Mouse (Mus musculus): ENCODE data around the gene Evx2. TPM values are rescaled to one million over a fixed set of nuclear protein-coding genes. Genes with fewer than 3 reads are reported as not detected.

Evx2 gene
- polyA plus RNA-seq, 1 experiment from 2014 or later, result not detected

GRCm38 (mm10) chr2:74689574-74690337 is 30.4 kb upstream of the Evx2 start:
- no peak for TF ChIP-seq CTCF (IDR thresholded peaks at IDR 0.05; ENCODE audit: low read depth)
- WGBS, result 2% methylated on average over 24 of the region's 24 CpGs
- no peak overlapping the region for H3K9ac ChIP-seq
- no peaks in the 10 kb centered on the region for H3K36me3 ChIP-seq (ENCODE audit: insufficient read depth)
- H3K27ac ChIP-seq (ENCODE audit: low read depth), result no peak overlapping the region
- no peak for ATAC-seq (ENCODE audit: insufficient read depth)
- H3K9me3 ChIP-seq (ENCODE audit: low read depth, low read length), result no peaks in the 10 kb centered on the region
- no peak overlapping the region for H3K4me2 ChIP-seq
- no peak for DNase-seq
- no peak overlapping the region for H3K4me3 ChIP-seq (ENCODE audit: low read depth, low read length)
- peaks cover 97% of the 10 kb centered on the region for H3K27me3 ChIP-seq (ENCODE audit: insufficient read depth, low read length)
- H3K4me1 ChIP-seq (ENCODE audit: insufficient read depth), result no peaks in the 10 kb centered on the region

DNA sequence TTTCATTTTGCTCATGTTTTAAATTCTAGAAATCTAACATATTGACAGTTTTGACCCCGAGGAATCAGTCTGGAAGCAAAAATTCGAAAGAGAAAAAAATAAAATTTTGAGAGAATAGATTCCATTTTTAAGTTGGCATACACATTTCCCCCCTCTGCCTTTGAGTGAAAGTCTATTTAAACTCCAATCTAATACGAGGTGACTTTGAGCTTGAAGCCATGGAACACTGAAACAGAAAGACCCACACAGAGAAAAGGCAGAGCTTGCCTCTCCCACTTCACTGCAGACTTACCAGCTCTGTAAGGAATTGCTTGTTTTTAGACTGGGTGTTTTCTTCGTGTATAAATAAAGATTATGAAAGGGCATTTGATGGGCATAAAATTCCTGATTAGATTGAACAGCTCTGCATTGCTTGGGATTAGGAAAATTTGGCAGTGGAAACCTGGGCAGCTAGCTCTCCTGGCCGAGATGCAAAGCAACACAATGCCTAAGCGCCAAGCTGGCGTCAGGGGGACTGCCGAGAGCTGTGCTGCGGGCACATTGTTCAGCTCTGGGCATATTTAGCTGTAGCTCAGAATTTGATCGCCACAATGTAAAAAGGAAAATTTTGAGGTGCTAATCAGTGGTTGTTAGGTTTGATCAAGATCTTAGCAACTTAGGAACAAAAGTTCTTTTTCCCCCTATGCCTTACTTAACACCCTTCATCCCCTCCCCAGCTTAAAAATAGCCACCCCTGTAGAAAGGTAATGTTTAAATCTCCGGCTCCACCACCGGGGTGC is 29.6 kb upstream of the Evx2 start:
- Histone ChIP-seq H3K4me1 (ENCODE audit: insufficient read depth) (no peaks in the 10 kb centered on the region), H3K9me3 (ENCODE audit: low read depth, low read length) (no peaks in the 10 kb centered on the region), H3K4me3 (ENCODE audit: low read depth, low read length) (no peak overlapping the region), H3K4me2 (no peak overlapping the region), H3K27ac (ENCODE audit: low read depth) (no peak overlapping the region), H3K36me3 (ENCODE audit: insufficient read depth) (no peaks in the 10 kb centered on the region), H3K27me3 (ENCODE audit: insufficient read depth, low read length) (peaks cover 97% of the 10 kb centered on the region), H3K9ac (no peak overlapping the region)
- DNase-seq, result no peak
- TF ChIP-seq CTCF (IDR thresholded peaks at IDR 0.05; ENCODE audit: low read depth), result no peak
- ATAC-seq (ENCODE audit: insufficient read depth), result no peak
- 2% methylated on average over 12 of the region's 12 CpGs for WGBS

DNA sequence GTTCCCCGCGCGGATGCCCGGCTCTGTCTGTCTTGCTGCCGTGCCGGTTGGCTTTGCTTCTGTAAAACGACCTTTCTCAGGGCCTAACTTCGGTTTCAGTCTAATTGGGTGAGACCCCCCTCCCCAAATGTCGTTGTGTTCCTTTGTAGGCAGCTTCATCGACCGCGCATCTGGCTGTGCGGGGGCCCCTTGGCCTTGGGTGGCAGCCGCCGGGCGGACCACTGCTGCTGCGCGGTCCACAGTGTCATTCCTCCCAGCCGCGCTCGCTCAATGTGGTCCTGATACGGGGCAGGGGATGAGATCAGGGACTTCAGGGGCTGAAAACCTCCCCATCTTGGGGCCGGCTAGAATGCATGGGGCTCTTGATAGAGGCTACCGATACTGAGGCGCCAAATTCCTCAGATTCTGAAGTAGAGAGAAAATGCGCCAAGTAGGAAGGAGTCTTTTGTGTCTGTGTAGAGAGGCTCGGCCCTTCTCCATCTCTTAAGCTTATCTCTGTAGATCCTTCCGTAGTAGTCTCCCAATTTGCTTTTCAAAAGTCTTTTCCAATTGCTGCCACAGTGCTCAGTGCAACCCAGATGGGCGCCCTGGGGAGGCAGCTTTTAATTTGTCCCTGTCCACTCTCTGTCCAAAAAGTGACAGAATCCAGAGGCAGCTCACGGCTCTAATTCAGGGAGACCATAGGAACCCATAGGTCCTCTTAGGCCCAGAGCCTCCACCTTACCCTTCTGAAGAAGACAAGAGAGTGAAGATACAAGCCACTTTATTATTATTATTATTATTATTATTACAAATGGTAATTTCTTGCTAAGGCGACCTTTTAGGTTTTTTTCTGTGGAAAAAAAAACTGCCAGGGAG is 28.6 kb upstream of the Evx2 start:
- no peak overlapping the region for H3K4me2 ChIP-seq
- TF ChIP-seq CTCF (IDR thresholded peaks at IDR 0.05; ENCODE audit: low read depth), result no peak
- no peaks in the 10 kb centered on the region for H3K36me3 ChIP-seq (ENCODE audit: insufficient read depth)
- H3K9me3 ChIP-seq (ENCODE audit: low read depth, low read length), result no peaks in the 10 kb centered on the region
- WGBS, result 1% methylated on average over 31 of the region's 31 CpGs
- H3K4me3 ChIP-seq (ENCODE audit: low read depth, low read length), result no peak overlapping the region; the same call in 1 of the 2 replicates
- DNase-seq, result no peak
- H3K4me1 ChIP-seq (ENCODE audit: insufficient read depth), result no peaks in the 10 kb centered on the region
- peaks cover 97% of the 10 kb centered on the region for H3K27me3 ChIP-seq (ENCODE audit: insufficient read depth, low read length)
- ATAC-seq (ENCODE audit: insufficient read depth), result no peak
- H3K9ac ChIP-seq, result no peak overlapping the region
- no peak overlapping the region for H3K27ac ChIP-seq (ENCODE audit: low read depth)

GRCm38 (mm10) chr2:74686988-74687697 is 27.8 kb upstream of the Evx2 start:
- peaks cover 98% of the 10 kb centered on the region for H3K27me3 ChIP-seq (ENCODE audit: insufficient read depth, low read length)
- DNase-seq (no peak), ATAC-seq (ENCODE audit: insufficient read depth) (no peak)
- H3K4me2 ChIP-seq, result no peak overlapping the region
- H3K27ac ChIP-seq (ENCODE audit: low read depth), result no peak overlapping the region
- no peaks in the 10 kb centered on the region for H3K4me1 ChIP-seq (ENCODE audit: insufficient read depth)
- no peak overlapping the region; the same call in 1 of the 2 replicates for H3K4me3 ChIP-seq (ENCODE audit: low read depth, low read length)
- no peak overlapping the region for H3K9ac ChIP-seq
- no peak for TF ChIP-seq CTCF (IDR thresholded peaks at IDR 0.05; ENCODE audit: low read depth)
- no peaks in the 10 kb centered on the region for H3K36me3 ChIP-seq (ENCODE audit: insufficient read depth)
- H3K9me3 ChIP-seq (ENCODE audit: low read depth, low read length), result no peaks in the 10 kb centered on the region
- WGBS, result 1% methylated on average over 27 of the region's 27 CpGs

- Histone ChIP-seq H3K27ac (ENCODE audit: low read depth) (no peak overlapping the region), H3K4me2 (no peak overlapping the region), H3K4me1 (ENCODE audit: insufficient read depth) (no peaks in the 10 kb centered on the region), H3K9ac (no peak overlapping the region), H3K27me3 (ENCODE audit: insufficient read depth, low read length) (peaks cover 98% of the 10 kb centered on the region), H3K4me3 (ENCODE audit: low read depth, low read length) (no peak overlapping the region; the same call in 1 of the 2 replicates), H3K9me3 (ENCODE audit: low read depth, low read length) (no peaks in the 10 kb centered on the region), H3K36me3 (ENCODE audit: insufficient read depth) (no peaks in the 10 kb centered on the region)
- 5% methylated on average over 17 of the region's 17 CpGs for WGBS
- TF ChIP-seq CTCF (IDR thresholded peaks at IDR 0.05; ENCODE audit: low read depth), result peak; percentile 69
- DNase-seq (peak; percentile 89), ATAC-seq (ENCODE audit: insufficient read depth) (no peak)
Observed at GRCm38 (mm10) chr2:74686301-74686987, 27.1 kb upstream of the Evx2 start.

GRCm38 (mm10) chr2:74685059-74685603 is 25.8 kb upstream of the Evx2 start:
- H3K9ac ChIP-seq, result no peak overlapping the region
- WGBS, result 15% methylated on average over 4 of the region's 4 CpGs
- no peaks in the 10 kb centered on the region for H3K4me1 ChIP-seq (ENCODE audit: insufficient read depth)
- H3K36me3 ChIP-seq (ENCODE audit: insufficient read depth), result no peaks in the 10 kb centered on the region
- H3K27ac ChIP-seq (ENCODE audit: low read depth), result no peak overlapping the region
- TF ChIP-seq CTCF (IDR thresholded peaks at IDR 0.05; ENCODE audit: low read depth), result no peak
- H3K9me3 ChIP-seq (ENCODE audit: low read depth, low read length), result no peaks in the 10 kb centered on the region
- ATAC-seq (ENCODE audit: insufficient read depth) (no peak), DNase-seq (no peak)
- H3K4me3 ChIP-seq (ENCODE audit: low read depth, low read length), result no peak overlapping the region
- no peak overlapping the region for H3K4me2 ChIP-seq
- H3K27me3 ChIP-seq (ENCODE audit: insufficient read depth, low read length), result peaks cover 98% of the 10 kb centered on the region

Measured in lung, embryonic 14.5 days (tissue).